Mouse (Mus musculus) 3134 (cell line): Measurements from ENCODE around the gene Ugt1a2.
A peak's percentile ranks its signal among the peaks of the same experiment; 100 is the strongest.

Source experiments
- DNase-seq: peaks from one replicate; pipeline ENCODE4 v3.0.0-alpha.2; 2011; ENCODE audit warnings: low spot score; ENCODE audit not compliant: insufficient read length; ENCODE audit errors: extremely low read depth

Gene Ugt1a2

DNA sequence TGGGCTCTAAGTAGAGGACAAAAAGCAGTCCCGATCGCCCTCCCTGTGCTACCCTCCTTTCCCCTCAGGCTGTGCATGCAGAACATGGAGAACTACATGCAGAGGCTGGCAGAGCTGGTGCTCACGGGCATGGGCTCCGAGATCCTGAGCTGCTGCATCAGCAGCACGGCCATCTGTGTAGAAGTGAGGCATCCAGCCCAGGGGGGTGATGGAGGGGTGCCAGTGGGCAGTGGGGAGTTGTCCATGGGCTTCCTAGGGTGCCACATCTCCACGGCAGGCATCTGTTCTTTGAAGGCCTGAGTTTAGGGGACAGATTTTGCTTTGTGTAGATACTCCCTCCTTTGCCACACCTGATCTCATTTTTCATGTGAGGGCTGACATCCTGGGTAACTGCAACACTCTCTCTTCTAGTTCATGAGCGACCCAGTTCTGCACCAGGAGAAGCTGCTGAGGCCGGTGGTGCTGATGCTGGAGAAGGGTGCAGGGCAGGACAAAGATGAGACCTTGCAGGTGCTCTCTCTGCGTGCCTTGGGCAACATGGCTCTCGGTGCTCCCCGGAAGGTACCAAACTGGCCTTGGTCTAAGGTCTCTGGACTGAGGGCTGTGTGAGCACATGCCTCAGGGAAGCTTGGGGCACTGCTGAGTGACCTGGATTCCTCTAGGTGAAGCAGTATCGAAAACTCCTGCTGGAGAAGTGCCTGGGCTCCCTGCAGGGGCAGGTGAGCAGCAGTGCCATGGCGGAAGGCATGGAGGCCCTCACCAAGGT, 55.8 kb downstream of the Ugt1a2 start:
- no peak for DNase-seq

DNA sequence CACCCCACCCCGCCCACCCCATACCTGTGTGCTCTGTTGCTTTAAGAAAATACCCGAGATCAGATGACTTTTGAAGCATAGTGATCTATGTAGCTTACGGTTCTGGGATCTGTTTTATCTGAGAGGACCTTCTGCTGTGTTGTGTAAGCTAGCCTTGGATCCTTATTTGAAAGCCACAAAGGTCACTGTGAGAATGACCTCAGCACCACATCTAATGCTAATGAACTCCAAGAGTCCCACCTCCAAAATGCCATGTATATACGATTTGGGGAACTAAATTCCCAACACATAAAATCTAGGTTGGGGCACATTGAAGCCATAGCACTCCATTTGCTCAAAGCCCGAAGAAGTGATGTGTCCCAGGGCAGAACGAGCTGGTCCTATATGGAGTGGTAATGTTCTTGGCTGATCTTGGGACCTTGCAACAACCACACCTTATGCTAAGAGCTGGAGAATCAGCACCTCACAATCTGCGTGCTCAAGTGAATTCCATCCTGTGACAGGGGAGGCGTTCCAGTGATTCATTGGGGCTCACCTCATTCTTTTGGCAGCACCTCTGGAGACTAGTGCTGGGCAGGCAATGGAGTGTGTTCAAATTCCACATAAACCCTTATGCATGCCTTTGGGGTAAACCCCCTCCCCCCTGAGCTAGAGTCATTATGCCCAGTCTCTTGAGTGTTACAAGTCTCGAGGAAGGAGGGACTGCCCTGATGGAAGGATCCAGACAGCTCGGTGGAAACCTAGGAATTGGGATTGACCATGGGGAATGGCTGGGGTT, 56.7 kb downstream of the Ugt1a2 start:
- DNase-seq = no peak

DNA sequence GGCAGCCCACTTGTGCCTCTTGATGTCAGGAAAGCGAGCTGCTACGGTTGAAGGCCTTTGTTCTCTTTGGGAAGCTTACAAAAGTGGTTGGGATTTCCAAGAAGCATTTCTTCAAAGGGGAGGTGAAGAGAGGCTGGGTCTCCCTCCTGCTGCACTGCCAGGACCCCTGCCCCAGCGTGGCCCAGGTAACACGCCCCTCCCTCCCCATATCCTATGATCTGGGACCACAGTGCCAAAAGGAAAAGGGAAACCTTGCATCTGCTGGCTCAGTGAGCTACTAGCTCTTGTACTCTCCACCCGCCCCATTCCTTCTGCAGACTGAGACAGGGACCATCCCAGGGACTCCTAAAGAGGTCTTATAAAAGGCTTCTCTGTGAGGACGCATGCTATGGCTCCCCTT, 57.3 kb downstream of the Ugt1a2 start:
- no peak for DNase-seq

DNA sequence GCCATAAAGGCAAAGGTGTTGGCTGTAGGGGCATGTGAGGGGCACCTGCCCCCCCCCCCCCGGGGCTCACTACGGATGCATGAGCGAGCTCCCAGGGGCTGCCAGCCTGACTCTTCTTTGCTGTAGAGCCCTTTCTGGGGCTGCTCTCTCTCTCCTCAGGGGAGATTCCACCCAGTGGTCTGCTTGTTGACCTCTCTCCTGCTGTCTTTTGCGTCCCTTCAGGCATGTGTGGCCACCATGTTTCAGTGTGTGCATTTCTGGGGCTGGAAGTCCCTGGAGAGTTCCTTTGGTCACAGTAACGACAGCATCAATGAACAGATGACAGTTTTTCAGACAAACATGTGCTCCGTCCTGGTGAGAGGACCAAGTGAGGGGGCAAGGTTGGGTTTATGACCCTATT, 58.0 kb downstream of the Ugt1a2 start:
- no peak for DNase-seq

DNA sequence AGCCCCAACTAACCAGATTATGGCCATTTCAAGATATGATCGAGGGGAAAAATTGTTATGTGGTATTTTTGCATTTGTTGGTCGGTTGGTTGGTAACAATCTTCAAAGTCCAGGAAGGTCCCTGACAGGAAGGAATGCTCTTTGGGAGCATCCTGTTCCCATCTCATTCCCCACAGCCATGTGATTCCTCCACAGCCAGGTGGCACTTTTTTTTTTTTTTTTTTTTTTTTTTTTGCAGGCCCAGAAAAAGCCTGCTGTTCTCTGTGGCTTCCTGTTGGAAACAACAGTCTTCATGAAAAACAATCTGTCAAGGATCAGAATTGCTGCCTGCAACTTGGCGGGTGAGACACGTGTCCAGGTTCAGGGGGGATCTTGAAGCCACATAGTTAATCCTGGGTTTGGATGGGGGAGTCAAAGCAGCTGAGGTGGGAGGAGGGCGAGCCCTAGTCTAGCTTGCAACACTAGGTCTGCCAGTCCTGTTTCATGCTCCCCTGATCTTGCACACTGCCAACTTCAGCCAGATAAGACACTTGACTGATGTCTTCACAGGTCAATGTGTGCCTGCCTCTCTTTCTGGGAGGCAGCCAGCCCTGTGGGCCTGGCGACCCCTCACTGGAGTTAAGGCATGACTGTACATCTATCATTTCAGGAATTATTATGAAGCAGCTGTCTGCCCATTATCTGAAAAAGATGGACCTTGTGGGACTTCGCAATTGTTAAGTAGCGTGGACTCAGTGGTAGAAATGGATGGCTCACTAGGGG, 58.7 kb downstream of the Ugt1a2 start:
- no peak for DNase-seq

DNA sequence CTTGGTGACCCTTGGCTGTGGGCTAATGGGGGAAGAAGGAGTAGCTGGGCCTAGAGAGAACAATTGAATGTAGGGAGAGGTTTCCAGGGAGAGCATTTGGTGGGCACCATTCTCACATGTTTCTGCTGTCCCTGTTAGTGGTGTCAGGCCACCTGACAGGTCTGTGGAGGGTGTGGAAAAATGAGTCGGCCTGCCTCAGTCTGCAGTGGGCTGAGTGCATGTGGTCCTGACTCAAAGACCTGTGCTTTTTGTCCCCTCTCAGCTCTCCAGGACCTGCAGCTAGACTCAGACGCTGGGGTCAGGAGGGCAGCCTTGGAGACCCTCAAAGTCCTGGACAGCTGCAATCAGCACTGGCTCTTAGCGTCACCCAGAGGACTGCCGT, 59.2 kb downstream of the Ugt1a2 start:
- DNase-seq = no peak

DNA sequence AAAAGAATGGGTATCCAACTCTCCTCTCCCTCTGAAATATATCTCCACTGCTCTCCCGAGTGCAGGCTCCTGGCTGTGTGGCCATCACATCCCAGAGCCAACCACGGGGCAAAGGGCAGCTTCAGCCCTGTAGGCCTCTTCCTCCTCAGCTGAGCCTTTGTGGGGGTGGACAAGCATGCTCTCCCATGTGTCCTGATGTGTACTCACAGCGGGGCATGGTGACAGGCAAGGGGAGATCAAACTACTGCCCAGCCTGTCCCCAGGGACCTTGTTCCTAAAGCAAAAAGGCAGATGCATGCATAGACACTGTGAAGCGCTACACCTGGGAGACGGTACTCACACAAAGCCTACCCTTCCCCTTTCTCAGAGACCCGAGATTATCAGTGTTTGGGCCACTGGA, 59.7 kb downstream of the Ugt1a2 start:
- peak; percentile 51 for DNase-seq

DNA sequence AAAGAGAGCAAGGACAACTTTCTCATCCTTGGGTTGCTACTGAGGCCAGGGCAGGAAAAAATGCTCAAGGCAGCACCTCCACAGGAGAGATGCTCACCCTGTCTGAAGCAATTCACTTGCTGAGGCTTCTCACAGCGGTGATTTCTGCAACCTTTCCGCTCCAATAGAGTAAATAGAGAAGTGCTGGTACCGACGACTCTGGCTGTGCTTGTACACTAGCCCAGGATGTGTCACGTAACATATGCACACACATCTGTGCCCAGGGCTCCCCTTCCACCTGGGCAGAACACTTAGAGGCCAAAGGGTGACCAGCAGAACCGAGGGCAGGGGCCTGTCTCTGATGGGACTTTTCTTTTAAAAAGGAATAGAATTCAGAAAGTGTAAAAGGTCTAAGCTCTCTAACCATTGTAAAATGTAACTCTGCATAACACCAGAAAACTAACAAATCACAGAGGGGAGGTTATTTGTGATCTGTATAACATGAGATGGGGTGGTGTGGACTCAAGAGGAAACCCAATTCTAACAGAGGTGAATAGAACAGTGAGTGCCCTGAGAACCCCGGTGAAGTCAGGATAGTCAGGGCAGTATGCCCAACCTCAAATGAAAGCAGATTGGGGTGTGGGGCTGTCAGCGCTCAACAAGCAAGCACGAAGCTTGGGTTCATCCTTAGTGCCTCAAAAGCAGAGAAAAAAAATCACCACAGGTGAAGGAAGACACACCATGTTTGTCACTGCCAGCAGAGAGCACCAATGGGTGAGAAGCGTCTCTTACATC, 60.4 kb downstream of the Ugt1a2 start:
- DNase-seq = no peak

DNA sequence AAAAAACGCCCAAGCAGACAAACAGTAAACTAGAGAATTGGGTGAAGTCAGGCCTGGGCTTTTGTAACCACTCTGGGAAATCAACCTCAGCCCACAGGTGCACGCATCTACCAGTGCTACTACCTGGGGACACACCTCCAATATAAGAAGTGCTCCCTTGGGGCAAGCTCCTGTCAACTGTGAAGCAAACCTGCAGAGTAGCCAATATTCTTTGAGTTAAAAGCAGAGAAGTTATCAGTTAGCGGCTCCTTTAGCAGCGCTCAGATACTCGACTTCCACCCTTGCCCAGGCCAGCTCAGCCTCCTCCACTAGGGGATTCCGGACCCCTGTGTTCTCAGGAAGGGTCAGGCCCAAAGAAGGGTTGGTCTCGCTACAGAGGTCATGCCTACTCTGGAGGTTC, 61.3 kb downstream of the Ugt1a2 start:
- DNase-seq = no peak

DNA sequence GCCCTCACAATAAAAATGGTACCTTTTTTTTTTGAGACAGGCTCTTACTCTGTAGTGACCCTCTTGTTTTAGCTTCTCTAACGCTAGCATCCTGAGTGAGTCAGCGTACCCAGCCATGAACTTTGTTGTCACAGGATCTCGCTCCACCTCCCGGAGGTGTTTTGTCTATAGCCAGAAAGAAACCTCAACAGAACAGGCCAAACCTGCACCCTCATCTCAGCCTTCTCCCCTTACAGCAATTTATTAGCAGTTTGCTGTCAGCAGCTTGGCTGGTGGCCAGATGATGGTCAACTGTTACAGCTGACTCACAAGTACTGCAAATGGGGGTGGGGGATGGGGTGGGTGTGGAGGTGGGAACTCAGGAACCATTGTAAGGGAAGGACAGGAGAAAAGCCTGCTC, 61.9 kb downstream of the Ugt1a2 start:
- peak; percentile 74 for DNase-seq

DNA sequence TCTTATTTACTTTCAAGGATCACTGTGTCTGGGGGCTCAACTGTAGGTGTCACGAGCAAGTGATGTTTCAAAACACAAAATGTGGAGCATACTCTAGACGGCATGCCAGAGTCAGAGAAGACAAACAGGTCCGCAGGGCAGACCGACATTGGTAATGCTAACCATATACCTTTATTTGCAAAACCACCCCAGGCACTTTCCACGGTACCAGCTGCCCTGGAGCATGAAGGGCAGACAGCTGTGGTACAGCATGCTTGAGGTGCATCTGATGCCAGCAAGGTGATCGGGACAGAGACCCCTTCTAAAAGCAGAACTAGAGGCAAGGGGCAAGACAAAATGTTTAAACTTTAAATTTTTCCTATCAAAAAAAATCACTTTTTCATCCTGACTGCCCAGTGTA, 62.6 kb downstream of the Ugt1a2 start:
- DNase-seq = no peak

DNA sequence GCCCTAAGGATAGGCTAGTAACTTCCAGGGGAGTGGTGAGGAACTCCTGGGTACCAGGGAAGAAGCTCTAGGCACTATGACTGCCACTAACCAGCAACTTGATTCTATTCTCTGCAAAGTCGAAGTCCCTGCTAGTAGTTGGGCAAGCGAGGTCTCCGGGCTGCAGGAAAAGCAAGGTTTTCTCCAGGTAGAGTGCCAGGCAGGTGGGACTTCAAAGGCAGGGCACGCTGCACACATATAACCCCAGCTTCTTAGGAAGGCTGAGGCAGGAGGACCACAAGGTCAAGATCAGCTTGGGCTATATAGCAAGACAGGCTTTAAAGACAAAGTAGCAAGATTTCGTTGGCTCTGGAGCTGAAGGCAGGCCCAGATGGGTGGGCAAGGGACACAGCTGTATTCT, 63.4 kb downstream of the Ugt1a2 start:
- no peak for DNase-seq

DNA sequence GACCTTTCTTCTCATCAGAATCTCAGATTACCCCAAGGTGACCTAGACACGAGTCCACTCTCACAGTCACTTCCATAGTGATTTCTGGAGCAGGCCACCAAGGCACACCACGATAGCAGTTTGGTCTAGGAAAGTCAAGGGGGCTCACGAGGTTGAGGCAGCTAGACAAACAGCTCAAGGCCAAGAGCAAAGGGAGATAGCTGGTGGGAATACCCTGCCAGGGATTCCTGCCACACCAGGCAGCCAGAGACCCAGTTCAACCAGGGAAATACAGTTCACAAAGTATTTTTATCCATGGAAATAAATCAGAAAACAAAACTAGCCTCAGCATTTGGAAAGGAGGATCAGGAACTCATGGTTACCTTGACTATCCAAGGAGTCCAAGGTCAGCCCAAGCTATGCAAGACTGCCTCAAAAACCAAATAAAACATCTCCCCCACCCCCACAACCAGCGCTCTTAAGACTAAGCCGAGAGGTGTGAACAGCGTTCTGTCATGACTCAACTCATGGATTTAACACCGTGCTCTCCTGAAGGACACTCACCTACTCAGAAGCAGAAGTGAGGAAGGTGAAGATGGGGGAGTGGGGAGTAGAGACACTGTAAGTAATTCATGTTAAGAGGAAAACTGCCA, 64.0 kb downstream of the Ugt1a2 start:
- no peak for DNase-seq

DNA sequence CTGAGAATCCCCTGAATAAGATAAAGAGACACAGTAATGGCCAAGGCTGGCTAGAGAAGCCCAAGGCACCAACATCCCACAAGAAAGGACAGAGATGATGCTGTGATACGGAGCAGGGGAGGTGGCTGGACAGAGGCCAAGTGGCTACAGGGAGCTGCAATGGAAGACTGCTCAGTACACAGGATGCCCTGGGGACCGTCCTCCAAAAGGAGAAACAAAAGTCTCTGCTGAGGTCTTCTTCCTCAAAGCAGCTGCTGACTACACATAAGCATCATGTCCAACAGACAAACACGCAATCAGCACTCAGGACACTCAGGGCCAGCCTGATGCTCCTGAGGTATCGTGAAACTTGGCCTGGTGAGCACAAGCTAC, 64.5 kb downstream of the Ugt1a2 start:
- DNase-seq = no peak

DNA sequence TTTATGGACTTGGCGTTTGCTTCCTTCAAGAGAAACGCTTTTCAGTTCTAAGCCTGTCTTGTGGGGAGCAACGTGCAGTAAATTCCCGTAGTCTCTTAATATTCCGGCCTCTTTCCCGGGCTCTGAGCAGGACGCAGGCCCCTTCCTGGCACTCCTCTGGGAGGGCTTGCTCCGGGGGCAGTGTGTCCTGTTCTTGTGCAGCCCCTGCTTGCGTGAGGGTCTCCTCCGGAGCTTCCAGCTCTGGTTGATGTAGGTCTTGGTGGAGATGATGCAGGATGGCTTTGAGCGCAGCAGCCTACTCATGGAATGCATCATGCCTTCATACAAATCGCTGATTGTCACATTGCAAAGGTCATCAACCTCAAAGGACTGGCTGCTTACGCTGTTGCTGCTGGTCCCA, 65.7 kb downstream of the Ugt1a2 start:
- DNase-seq = no peak

DNA sequence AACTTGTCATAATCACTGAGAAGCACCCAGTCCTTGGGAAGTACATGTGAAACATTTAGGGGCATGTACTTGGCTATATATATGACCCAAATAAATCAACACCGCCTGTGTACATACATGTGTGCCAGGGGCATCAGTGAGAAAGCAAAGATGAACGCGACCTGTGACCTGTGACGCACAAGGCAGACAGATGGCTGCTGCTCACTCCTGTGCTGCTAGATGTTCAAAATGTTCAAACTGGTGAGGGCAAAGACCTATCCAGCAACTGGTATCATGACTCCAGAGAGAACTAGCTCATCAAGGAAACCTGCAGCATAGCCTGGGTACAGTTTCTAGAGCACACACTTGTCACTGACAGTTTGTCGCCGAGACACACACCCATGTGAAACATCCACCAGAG, 67.1 kb downstream of the Ugt1a2 start:
- no peak for DNase-seq

DNA sequence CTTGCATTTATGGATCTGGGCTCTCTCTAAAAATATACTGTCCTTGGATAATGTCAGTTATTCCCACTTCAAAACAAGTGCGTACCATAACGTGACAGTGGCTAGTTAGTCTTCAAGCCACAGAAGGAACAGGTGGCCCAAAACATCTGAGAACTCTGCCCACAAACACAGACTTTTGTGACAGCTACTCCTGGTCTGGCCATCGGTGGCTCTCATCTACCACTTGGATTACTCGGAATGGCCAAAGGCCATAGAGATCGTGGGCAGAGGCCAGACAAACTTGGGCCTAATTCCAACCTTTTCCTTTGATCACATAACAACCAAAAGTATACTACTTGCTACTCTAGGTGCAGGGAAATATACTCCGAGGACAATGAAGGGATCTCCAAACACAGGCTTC, 67.7 kb downstream of the Ugt1a2 start:
- DNase-seq = no peak
